Mouse (Mus musculus): ENCODE data around the gene Cct3. TPM values are rescaled to one million over a fixed set of nuclear protein-coding genes. Genes with fewer than 3 reads are reported as not detected.
"Not testable (repeated sequence)": the region's sequence is repeated elsewhere in the genome, so short reads cannot be mapped to it uniquely, and the experiment has no call there.

Cct3 gene
- polyA plus RNA-seq, 1 experiment from 2014 or later: 151 TPM

DNA sequence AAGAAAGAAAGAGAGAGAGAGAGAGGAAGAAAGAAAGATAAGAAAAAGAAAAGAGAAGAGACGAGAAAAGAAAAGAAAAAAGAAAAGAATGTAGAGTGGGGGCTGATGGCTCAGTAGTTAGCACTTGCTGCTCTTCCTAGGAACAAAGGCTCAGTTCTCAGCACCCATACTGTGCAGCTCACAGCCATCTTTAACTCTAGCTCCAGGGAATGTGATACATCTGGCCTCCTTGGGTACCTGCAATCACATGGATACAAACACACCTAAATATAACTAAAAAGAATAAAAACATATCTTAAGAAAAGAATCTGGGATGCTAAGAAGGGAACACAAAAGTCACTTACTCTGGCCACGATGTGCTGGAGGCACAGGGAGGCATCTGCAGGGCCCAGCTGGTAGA is 20.8 kb upstream of the Cct3 start:
- Histone ChIP-seq H3K9me3 (ENCODE audit: low read length) (no peaks in the 10 kb centered on the region), H3K4me3 (ENCODE audit: low read depth, low read length) (no peak overlapping the region), H3K9ac (replicated peaks) (no peak overlapping the region), H3K36me3 (replicated peaks; ENCODE audit: insufficient read depth, low read length) (no peaks in the 10 kb centered on the region), H3K27me3 (ENCODE audit: insufficient read depth, low read length) (no peaks in the 10 kb centered on the region), H3K27ac (ENCODE audit: low read depth) (no peak overlapping the region), H3K4me2 (ENCODE audit: low read depth, low read length) (no peak overlapping the region), H3K4me1 (ENCODE audit: insufficient read depth) (no peaks in the 10 kb centered on the region)
- TF ChIP-seq EP300 (IDR thresholded peaks at IDR 0.05; ENCODE audit: low read depth) (no peak), CTCF (IDR thresholded peaks at IDR 0.05; ENCODE audit: low read depth) (no peak)
- ATAC-seq: no peak
- WGBS (ENCODE audit: insufficient replicate concordance): 72% methylated on average over 2 of the region's 2 CpGs
- DNase-seq: no peak

DNA sequence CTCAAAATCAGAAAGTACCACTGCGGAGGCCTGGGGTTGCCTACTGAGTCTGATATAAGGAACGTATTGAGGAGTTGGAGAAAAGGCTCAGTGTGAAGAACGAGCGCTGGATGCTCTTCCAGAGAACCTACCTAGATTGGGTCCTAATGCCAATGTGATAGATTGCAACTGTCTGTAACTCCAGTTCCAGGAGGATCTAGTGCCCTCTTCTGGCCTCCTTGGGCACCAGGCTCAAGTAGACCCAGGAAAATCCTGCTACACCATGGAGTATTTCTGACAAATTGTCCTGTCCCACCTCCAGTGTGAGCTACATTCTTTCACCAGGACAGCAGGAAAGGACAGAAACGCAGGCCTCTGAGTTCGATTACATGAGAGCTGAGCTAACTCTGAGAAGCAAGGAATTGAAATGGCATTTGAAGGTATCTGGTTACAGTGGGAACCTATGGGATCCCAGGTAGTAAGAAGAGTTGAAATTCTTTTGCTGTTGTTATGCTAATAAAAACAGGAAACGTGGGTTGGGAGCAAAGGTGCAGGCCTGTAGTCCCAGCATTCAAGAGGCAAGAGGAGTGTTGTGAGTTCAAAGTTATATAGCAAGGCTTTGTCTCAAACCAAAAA is 20.3 kb upstream of the Cct3 start:
- no peaks in the 10 kb centered on the region for H3K36me3 ChIP-seq (replicated peaks; ENCODE audit: insufficient read depth, low read length)
- WGBS (ENCODE audit: insufficient replicate concordance): 42% methylated on average over 7 of the region's 7 CpGs
- ATAC-seq (no peak), DNase-seq (no peak)
- no peak overlapping the region for H3K27ac ChIP-seq (ENCODE audit: low read depth)
- H3K27me3 ChIP-seq (ENCODE audit: insufficient read depth, low read length): no peaks in the 10 kb centered on the region
- H3K4me3 ChIP-seq (ENCODE audit: low read depth, low read length): no peak overlapping the region
- H3K4me2 ChIP-seq (ENCODE audit: low read depth, low read length): no peak overlapping the region
- H3K9ac ChIP-seq (replicated peaks): no peak overlapping the region
- H3K9me3 ChIP-seq (ENCODE audit: low read length): no peaks in the 10 kb centered on the region
- no peaks in the 10 kb centered on the region for H3K4me1 ChIP-seq (ENCODE audit: insufficient read depth)
- no peak for TF ChIP-seq EP300 (IDR thresholded peaks at IDR 0.05; ENCODE audit: low read depth)
- peak; percentile 61 for TF ChIP-seq CTCF (IDR thresholded peaks at IDR 0.05; ENCODE audit: low read depth)

DNA sequence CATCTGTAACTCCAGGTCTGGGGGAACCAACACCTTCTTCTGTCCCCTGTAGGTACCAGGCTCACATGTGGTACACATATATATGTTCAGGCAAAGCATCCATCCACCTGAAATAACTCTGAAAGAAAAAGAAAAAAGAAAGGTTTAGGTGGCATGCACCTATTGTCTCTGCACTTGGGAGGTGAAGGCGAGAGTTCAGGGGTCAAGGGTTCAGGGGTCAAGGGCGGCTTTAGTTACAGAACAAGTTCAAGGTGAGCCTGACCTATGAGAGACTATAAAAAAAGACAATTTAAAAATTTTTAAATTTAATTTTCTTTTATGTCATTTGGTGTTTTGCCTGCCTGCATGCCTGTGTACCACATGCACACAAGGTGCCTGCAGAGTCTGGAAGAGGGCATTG is 16.9 kb upstream of the Cct3 start:
- ATAC-seq (no peak), DNase-seq (no peak)
- Histone ChIP-seq H3K4me1 (ENCODE audit: insufficient read depth) (no peaks in the 10 kb centered on the region), H3K9ac (replicated peaks) (no peak overlapping the region), H3K9me3 (ENCODE audit: low read length) (no peaks in the 10 kb centered on the region), H3K4me2 (ENCODE audit: low read depth, low read length) (no peak overlapping the region), H3K4me3 (ENCODE audit: low read depth, low read length) (no peak overlapping the region), H3K36me3 (replicated peaks; ENCODE audit: insufficient read depth, low read length) (no peaks in the 10 kb centered on the region), H3K27ac (ENCODE audit: low read depth) (no peak overlapping the region), H3K27me3 (ENCODE audit: insufficient read depth, low read length) (no peaks in the 10 kb centered on the region)
- WGBS (ENCODE audit: insufficient replicate concordance): 73% methylated on average over 2 of the region's 2 CpGs
- TF ChIP-seq CTCF (IDR thresholded peaks at IDR 0.05; ENCODE audit: low read depth) (no peak), EP300 (IDR thresholded peaks at IDR 0.05; ENCODE audit: low read depth) (no peak)

DNA sequence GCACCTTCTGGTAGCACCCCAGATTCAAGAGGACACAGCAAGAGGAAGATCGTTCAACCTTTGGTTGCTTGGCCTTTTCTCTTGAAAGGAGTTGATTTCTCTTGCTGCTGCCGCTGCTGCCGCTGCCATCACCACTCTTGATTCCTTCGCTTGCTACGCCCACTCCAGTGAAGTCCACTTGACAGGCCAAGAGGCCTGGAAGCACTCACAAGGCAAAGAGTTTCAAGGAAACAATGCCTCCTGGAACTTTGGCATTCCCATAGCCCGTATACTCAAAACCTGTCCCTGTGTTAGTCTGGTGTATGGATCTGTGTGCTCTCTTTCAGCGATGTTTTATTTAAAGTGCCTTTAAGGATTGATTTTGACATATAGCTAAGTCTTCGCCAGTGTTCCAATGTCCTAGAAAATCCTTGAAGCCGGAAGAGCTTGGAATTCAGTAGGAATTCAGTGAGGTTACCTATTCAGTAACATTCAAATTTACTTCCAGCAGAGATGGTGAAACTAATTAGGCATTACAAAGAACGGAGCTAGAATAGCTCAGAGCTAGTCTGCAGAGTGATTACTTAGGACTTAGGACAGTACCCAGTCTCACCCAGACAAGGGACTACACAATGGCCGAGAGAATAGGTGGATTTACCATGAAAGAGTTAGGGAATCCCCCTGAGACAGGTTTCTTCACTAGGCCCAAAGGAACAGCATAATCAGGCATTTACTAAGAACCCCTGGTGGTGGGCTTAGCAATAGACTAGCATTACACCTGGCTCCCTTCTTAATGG is 15.6 kb upstream of the Cct3 start:
- not testable (repeated sequence) for ATAC-seq, DNase-seq

DNA sequence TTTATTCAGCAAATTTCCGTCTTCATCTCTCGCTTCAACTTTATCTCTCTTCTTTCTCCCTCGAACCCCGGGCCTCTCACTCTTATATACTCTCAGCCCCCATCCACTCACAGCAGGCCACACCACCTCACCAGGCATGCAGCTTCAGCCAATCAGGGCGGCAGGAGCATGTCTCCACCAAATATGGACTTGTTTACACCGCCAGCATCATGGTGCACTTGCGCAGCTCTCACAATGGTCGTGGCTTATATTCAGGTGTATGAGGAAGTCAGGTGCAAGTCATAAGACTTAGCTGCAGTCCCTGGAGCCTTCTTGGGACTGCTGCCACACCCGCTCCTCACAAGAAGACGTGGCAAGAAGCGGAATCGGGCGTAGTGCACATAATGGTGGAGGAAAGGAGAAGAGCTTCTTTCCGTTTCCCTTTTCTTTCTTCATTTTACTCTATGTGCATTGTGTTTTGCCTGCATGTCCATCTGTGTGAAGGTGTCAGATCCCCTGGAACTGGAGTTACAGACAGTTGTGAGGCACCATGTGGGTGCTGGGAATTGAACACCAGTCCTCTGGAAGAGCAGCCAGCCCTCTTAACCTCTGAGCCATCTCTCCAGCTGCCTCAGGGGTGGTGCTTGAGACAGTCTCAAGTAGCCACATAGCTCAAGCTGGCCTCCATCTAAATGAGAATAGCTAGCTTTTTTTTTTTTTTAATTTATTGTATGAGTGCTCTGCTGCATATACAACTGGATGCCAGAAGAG is 11.9 kb upstream of the Cct3 start:
- not testable (repeated sequence) for H3K9me3 ChIP-seq (ENCODE audit: low read length); H3K4me3 ChIP-seq (ENCODE audit: low read depth, low read length); H3K4me2 ChIP-seq (ENCODE audit: low read depth, low read length); H3K27ac ChIP-seq (ENCODE audit: low read depth); H3K27me3 ChIP-seq (ENCODE audit: insufficient read depth, low read length); ATAC-seq; H3K36me3 ChIP-seq (replicated peaks; ENCODE audit: insufficient read depth, low read length); H3K9ac ChIP-seq (replicated peaks); DNase-seq; H3K4me1 ChIP-seq (ENCODE audit: insufficient read depth)
- 82% methylated on average over 14 of the region's 14 CpGs for WGBS (ENCODE audit: insufficient replicate concordance)

More for the DNA sequence above, 15.6 kb upstream of the Cct3 start:
- 73% methylated on average over 11 of the region's 11 CpGs for WGBS (ENCODE audit: insufficient replicate concordance)
- not testable (repeated sequence) for H3K36me3 ChIP-seq (replicated peaks; ENCODE audit: insufficient read depth, low read length); H3K4me3 ChIP-seq (ENCODE audit: low read depth, low read length); H3K27me3 ChIP-seq (ENCODE audit: insufficient read depth, low read length); H3K4me1 ChIP-seq (ENCODE audit: insufficient read depth); H3K4me2 ChIP-seq (ENCODE audit: low read depth, low read length); H3K9ac ChIP-seq (replicated peaks); H3K27ac ChIP-seq (ENCODE audit: low read depth); H3K9me3 ChIP-seq (ENCODE audit: low read length)

DNA sequence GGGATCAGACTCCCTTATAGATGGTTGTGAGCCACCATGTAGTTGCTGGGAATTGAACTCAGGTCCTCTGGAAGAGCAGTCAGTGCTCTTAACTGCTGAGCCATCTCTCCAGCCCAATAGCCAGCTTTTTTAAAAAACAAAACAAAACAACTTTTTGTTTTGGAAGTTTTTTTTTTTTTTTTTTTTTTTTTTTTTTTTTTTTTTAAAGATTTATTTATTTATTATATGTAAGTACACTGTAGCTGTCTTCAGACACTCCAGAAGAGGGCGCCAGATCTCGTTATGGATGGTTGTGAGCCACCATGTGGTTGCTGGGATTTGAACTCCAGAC is 11.4 kb upstream of the Cct3 start:
- not testable (repeated sequence) for H3K27ac ChIP-seq (ENCODE audit: low read depth); ATAC-seq; H3K27me3 ChIP-seq (ENCODE audit: insufficient read depth, low read length); H3K9ac ChIP-seq (replicated peaks); DNase-seq; H3K4me2 ChIP-seq (ENCODE audit: low read depth, low read length); H3K4me1 ChIP-seq (ENCODE audit: insufficient read depth); H3K9me3 ChIP-seq (ENCODE audit: low read length); H3K36me3 ChIP-seq (replicated peaks; ENCODE audit: insufficient read depth, low read length); H3K4me3 ChIP-seq (ENCODE audit: low read depth, low read length)
- no CpG with 5 or more reads among the region's 2 CpGs for whole genome bisulfite sequencing (ENCODE audit: insufficient replicate concordance)
